Mouse (Mus musculus): Measurements from ENCODE around the gene Psg18. TPM values are rescaled to one million over a fixed set of nuclear protein-coding genes. Genes with fewer than 3 reads are reported as not detected.
"Not testable (repeated sequence)": the region's sequence is repeated elsewhere in the genome, so short reads cannot be mapped to it uniquely, and the experiment has no call there.

The Psg18 gene
- total RNA-seq (2021) = not detected
- long read RNA-seq = 0 reads

- DNase-seq (ENCODE audit: low spot score in 2 of 2) = not testable (repeated sequence)
These were observed at the start of gene Psg18 for GRCm38 (mm10) chr7:18354909-18355308. Gene Psg18, minus strand, starts transcription at chr7:18355009.

GRCm38 (mm10) chr7:18403407-18403806 lies 48.6 kb upstream of the Psg18 start:
- DNase-seq (ENCODE audit: low spot score in 2 of 2) = no peak

GRCm38 (mm10) chr7:18402527-18403237 lies 47.9 kb upstream of the Psg18 start:
- no peak for DNase-seq (ENCODE audit: low spot score in 2 of 2)

- not testable (repeated sequence) for DNase-seq (ENCODE audit: low spot score in 2 of 2)
These were observed 36.7 kb upstream of the Psg18 start for GRCm38 (mm10) chr7:18391483-18391882.

GRCm38 (mm10) chr7:18378295-18378694 lies 23.5 kb upstream of the Psg18 start:
- no peak for DNase-seq (ENCODE audit: low spot score in 2 of 2)

- DNase-seq (ENCODE audit: low spot score in 2 of 2) = not testable (repeated sequence)
These were observed 19.4 kb downstream of the Psg18 start for GRCm38 (mm10) chr7:18335411-18335810.

Other genes with a start within 250 kb of the Psg18 start
- gene Igfl3, start 178.5 kb downstream of the Psg18 start, total RNA-seq (2021) = not detected
- gene Mill1, start 109.7 kb downstream of the Psg18 start, total RNA-seq (2021) = not detected
- gene Psg28, start 77.0 kb upstream of the Psg18 start, total RNA-seq (2021) = not detected
- gene Psg26, start 129.2 kb upstream of the Psg18 start, total RNA-seq (2021) = not detected
- gene Psg25, start 177.3 kb upstream of the Psg18 start, total RNA-seq (2021) = not detected
- not detected for gene Psg27, start 212.3 kb upstream of the Psg18 start, total RNA-seq (2021)